ENCODE assay signal across 11 mouse cellular contexts in the genomic region with DNA sequence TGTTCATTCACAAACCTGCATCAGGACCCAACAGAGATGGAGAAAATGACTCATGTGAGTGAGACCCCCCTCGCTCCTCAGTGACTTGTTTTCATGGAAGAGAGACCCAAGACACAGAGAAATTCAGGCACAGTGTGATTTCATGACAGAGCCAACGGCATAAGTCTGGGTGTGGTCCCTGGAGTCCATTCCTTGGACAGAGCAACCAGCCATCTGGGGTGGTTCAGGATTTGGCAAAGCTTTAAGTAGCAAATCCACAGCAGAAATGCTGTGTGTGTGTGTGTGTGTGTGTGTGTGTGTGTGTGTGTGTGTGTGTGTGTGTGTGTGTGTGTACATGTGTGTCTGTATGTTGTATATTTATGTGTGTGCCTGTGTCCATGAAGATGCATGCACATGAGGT.
"Had no signal": no experiment of that assay in that cellular context is flagged by ENCODE, and none has a peak within 500 bp of the region (broad histone marks: within the 10 kb centered on the region; RNA-seq: fewer than 3 reads in every experiment).

No protein-coding gene starts in this region.

- ATAC-seq: liver, postnatal 0 days; lung, postnatal 0 days; midbrain, embryonic 16.5 days had no signal

- DNase-seq: liver, postnatal 0 days; lung, adult 2 months; lung, postnatal 14 days; lung, postnatal 36 days; midbrain, embryonic 14.5 days; right cerebral cortex, postnatal 14 days; thymus, adult 2 months; thymus, postnatal 25 days; thymus, postnatal 4 days had no signal
